Mouse (Mus musculus) gastrocnemius, adult 18-20 months (tissue): ENCODE results near the gene Sox14. TPM values are rescaled to one million over a fixed set of nuclear protein-coding genes. Genes with fewer than 3 reads are reported as not detected.

Source experiments
- DNase-seq: peaks from one replicate; pipeline ENCODE4 v3.0.0; 2021; ENCODE audit warnings: low spot score
- total RNA-seq, 2 experiments: library from RNA; stranded (reverse); gene quantifications; 2 replicates each; pipeline ENCODE4 v1.2.3; 2021

Gene Sox14
- total RNA-seq, 2 experiments from 2014 or later, result not detected

- DNase-seq, result no peak
Observed at GRCm38 (mm10) chr9:99848327-99848726, 27.6 kb downstream of the Sox14 start.

DNA sequence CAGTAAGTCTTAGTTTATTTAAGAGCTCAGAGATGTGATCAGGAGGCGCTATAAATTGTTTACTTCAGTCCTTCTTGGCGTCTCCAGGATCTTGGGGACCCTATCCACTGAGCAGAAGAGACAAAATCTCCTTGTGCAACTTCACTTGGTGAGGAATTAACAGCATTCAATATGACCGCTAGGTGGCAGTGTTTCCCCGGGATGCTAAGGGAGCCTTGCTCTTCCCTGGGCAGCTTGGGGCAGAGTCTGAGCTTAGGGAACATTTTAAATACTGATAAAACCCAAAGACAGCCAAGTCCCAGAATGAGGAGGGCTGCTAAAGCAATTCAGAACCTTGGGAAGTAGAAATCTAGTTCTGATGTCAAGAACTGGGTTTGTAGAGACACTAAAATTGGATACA lies 29.1 kb downstream of the Sox14 start:
- peak; percentile 53 for DNase-seq

DNA sequence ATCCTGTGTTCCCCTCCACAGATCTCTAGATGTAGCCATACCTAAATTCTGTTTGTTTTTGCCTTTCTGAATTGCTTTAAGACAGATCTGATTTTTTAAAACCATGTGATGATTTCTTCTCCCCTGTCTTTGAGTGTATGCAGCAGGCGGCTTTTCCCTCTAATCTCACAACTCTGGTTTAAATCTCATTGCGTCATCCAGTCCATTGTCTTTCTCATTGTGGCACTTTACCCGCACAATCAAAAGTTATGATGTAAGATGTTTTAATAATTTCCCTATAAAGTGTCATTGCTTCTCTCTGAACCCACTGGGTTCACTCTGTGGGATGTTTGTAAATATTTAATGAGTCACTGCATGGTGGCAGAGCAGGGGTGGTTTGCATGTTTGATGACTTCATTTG lies 36.6 kb downstream of the Sox14 start:
- DNase-seq, result no peak

DNA sequence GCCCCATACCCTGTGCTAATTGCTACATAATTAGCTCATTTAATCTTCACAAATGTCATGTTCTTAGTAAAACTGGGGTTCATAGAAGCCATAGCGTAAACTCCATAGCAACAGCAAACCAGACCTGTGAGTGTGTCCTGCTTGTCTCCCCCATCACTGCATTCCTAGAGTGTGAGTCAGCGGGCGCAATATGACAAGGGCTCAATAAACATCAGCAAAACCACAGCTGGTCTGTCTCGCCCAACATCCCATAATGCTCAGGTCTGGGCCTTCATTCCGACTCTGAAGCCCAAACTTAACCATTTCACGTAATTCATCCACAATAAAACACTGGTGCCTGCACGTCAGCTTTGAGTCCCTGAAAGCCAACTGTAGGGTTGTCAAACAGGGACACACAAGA lies 37.1 kb downstream of the Sox14 start:
- DNase-seq, result no peak

- no peak for DNase-seq
Observed at GRCm38 (mm10) chr9:99836707-99837106, 39.3 kb downstream of the Sox14 start.

GRCm38 (mm10) chr9:99835624-99836430 lies 40.1 kb downstream of the Sox14 start:
- no peak for DNase-seq

Other genes starting within 250 kb of the Sox14 start
- gene Dzip1l, start 246.7 kb downstream of the Sox14 start, total RNA-seq, result 1 to 10 TPM in 1 of 2 experiments, under 1 TPM in 1; 0.75 to 1.6 TPM
- gene Cldn18, start 158.9 kb downstream of the Sox14 start, total RNA-seq, result not detected